Mouse (Mus musculus) hindbrain, embryonic 16.5 days (tissue): Measurements from ENCODE around the gene S1pr5. TPM values are rescaled to one million over a fixed set of nuclear protein-coding genes. Genes with fewer than 3 reads are reported as not detected.
A peak's percentile ranks its signal among the peaks of the same experiment; 100 is the strongest.

Experiments used
- ATAC-seq: fragments of 200-750 bp; cut with Nextera tagmentation; 2 replicates; pipeline ENCODE4 v1.8.0; 2017; ENCODE audit warnings: moderate TSS enrichment, moderate library complexity
- H3K27ac ChIP-seq: fragments of 300-500 bp; sonication (generic); 2 replicates; pipeline ENCODE4 v1.5.1; 2014; ENCODE audit warnings: low read depth, mild to moderate bottlenecking, control low read depth, low read length, moderate library complexity
- H3K27me3 ChIP-seq: fragments of 300-500 bp; sonication (generic); replicated peaks from 2 replicates; pipeline ENCODE4 v1.6.1; 2014; ENCODE audit warnings: low read length; ENCODE audit not compliant: control insufficient read depth, insufficient read depth
- H3K36me3 ChIP-seq: fragments of 300-500 bp; sonication (generic); 2 replicates; pipeline ENCODE4 v1.6.1; 2014; ENCODE audit warnings: mild to moderate bottlenecking, low read length, moderate library complexity, mixed read lengths; ENCODE audit not compliant: control insufficient read depth, insufficient read depth
- H3K4me1 ChIP-seq: fragments of 300-500 bp; sonication (generic); 2 replicates; pipeline ENCODE4 v1.6.1; 2014; ENCODE audit warnings: low read depth, low read length; ENCODE audit not compliant: control insufficient read depth, insufficient read depth
- H3K4me2 ChIP-seq: fragments of 300-500 bp; sonication (generic); 2 replicates; pipeline ENCODE4 v1.6.1; 2014; ENCODE audit warnings: mild to moderate bottlenecking, low read length, control low read depth, moderate library complexity
- H3K4me3 ChIP-seq: fragments of 300-500 bp; sonication (generic); 2 replicates; pipeline ENCODE4 v1.5.1; 2014; ENCODE audit warnings: mild to moderate bottlenecking, low read length, control low read depth, moderate library complexity
- H3K9ac ChIP-seq: fragments of 300-500 bp; sonication (generic); 2 replicates; pipeline ENCODE4 v1.6.1; 2014; ENCODE audit warnings: low read depth, mild to moderate bottlenecking, control low read depth, low read length, moderate library complexity
- H3K9me3 ChIP-seq: fragments of 300-500 bp; sonication (generic); 2 replicates; pipeline ENCODE4 v1.6.1; 2014; ENCODE audit warnings: mild to moderate bottlenecking, low read length, moderate library complexity; ENCODE audit not compliant: control insufficient read depth
- WGBS: fragments of 180-500 bp; shearing (Covaris S2); extraction: QIAGEN DNeasy Blood & Tissue Kit; methylation state at CpG from one replicate; pipeline ENCODE4 v1.1.7; 2014; 5-methylcytosine and 5-hydroxymethylcytosine counted together
- polyA plus RNA-seq: library from polyadenylated mRNA; unstranded; fragments of >200 nt; fragmentation: Nextera tagmentation; extraction: Ambion mirVana; gene quantifications from 2 replicates; pipeline ENCODE4 v1.2.1, GENCODE M21; 2015

S1pr5 gene
- polyA plus RNA-seq, 1 experiment from 2014 or later, result 5.7 TPM

DNA sequence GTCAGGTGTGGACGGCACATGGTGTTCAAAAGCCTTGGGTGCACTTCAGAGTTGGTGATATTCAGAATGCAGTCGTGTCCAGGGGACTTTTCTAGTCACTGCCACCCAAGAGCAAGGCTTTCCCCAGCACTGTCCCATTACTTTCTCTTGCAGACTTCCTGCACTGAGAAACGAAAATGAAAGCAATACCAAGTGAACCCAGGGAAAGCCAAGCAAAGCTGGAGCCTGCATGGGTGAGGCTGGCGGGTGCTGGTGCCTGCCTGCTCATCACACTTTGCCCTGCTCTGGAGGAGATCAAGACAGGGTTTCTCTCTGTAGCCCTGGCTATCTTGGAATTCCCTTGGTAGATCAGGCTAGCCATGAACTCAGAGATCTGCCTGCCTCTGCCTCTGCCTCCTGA is 12.9 kb downstream of the S1pr5 start:
- Histone ChIP-seq H3K36me3 (peaks cover 29% of the 10 kb centered on the region), H3K9ac (no peak overlapping the region)
- ATAC-seq, result no peak

DNA sequence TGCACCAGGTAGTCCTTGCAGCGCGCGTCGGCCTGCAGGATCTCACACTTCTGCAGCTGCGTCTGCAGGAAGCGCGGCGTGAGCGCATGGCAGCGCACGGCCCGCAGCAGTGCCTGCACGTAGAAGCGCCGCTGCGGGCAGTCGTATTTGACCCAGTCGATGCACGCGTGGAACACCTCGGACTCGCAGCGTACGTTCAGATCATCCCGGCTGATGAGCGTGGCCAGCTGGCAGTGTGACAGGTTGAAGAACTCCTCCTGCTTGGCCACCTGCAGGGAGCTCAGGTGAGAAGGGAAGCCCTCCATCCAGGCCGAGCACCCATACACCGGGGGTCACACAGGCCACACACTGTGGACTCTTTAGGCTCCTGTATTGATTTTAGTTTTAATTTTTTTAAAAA is 14.4 kb downstream of the S1pr5 start:
- Histone ChIP-seq H3K4me2 (no peak overlapping the region), H3K36me3 (peaks cover 35% of the 10 kb centered on the region), H3K27me3 (no peaks in the 10 kb centered on the region), H3K4me3 (no peak overlapping the region), H3K9ac (no peak overlapping the region), H3K9me3 (no peaks in the 10 kb centered on the region), H3K4me1 (peaks cover 15% of the 10 kb centered on the region), H3K27ac (no peak overlapping the region)
- no peak for ATAC-seq
- 68% methylated on average over 28 of the region's 28 CpGs for WGBS

More for the DNA sequence above, 12.9 kb downstream of the S1pr5 start:
- no peaks in the 10 kb centered on the region for H3K27me3 ChIP-seq
- H3K4me3 ChIP-seq, result no peak overlapping the region
- no peaks in the 10 kb centered on the region for H3K9me3 ChIP-seq
- peaks cover 20% of the 10 kb centered on the region for H3K4me1 ChIP-seq
- no peak overlapping the region for H3K4me2 ChIP-seq
- no peak overlapping the region for H3K27ac ChIP-seq
- 91% methylated on average over 4 of the region's 4 CpGs for WGBS

DNA sequence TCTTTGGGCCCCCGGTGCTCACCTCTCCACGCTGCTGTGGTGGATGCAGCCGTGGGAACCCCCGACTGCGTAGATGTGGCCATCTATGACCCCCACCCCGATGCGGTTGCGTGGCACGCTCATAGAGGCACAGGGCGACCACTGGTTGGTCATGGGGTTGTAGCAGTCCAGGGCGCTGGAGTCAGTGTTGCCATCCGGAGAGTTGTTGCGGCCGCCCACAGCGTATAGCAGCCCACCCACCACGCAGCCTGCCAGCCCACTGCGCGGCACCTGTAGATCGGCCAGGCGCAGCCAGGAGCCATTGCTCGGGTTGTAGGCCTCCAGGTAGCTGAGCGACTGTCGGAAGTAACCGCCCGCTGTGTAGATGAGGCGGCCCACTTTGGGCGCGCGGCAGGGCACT is 14.9 kb downstream of the S1pr5 start:
- WGBS, result 86% methylated on average over 29 of the region's 29 CpGs
- Histone ChIP-seq H3K27me3 (no peaks in the 10 kb centered on the region), H3K27ac (no peak overlapping the region), H3K9me3 (no peaks in the 10 kb centered on the region), H3K4me3 (no peak overlapping the region), H3K4me2 (no peak overlapping the region), H3K36me3 (peaks cover 35% of the 10 kb centered on the region), H3K9ac (no peak overlapping the region), H3K4me1 (peaks cover 15% of the 10 kb centered on the region)
- ATAC-seq, result no peak

DNA sequence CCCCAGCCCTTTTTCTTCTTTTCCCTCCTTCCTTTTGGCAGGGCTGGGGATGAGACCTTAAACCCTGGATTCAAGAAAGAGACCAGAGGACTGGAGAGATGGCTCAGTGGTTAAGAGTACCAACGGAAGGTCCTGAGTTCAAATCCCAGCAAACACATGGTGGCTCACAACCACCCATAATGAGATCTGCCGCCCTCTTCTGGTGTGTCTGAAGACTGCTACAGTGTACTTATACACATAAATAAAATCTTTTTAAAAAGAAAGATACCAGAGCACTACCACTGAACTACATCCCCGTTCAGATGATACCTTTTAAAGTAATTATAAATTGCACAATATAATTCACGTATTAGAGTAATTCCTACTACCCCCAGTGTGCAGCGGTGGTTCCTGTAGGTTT is 15.4 kb downstream of the S1pr5 start:
- no peak for ATAC-seq
- peaks cover 35% of the 10 kb centered on the region for H3K36me3 ChIP-seq
- WGBS, result 92% methylated on average over 5 of the region's 5 CpGs

DNA sequence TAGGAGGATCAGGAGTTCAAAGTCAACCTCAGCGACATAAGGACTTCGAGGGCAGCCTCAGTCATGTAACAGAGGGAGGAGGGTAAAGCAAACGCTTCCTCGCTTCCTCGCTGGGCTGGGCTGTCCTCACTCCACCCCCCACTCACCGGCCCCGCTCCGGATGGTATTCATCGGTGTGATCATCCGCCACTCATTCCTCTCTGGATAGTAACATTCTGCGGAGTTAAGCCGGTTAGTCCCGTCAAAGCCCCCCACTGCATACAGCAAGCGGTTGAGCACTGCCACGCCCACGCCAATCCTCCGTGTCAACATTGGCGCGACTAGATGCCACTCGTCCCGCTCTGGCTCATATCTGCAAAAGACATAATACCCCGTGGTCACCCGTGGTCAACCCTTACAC is 16.7 kb downstream of the S1pr5 start:
- Histone ChIP-seq H3K4me2 (no peak overlapping the region), H3K36me3 (peaks cover 35% of the 10 kb centered on the region), H3K9ac (no peak overlapping the region)

More for the DNA sequence above, 15.4 kb downstream of the S1pr5 start:
- no peaks in the 10 kb centered on the region for H3K9me3 ChIP-seq
- no peaks in the 10 kb centered on the region for H3K27me3 ChIP-seq
- H3K27ac ChIP-seq, result no peak overlapping the region
- no peak overlapping the region for H3K4me3 ChIP-seq
- H3K4me2 ChIP-seq, result no peak overlapping the region
- H3K4me1 ChIP-seq, result peaks cover 13% of the 10 kb centered on the region
- H3K9ac ChIP-seq, result no peak overlapping the region

DNA sequence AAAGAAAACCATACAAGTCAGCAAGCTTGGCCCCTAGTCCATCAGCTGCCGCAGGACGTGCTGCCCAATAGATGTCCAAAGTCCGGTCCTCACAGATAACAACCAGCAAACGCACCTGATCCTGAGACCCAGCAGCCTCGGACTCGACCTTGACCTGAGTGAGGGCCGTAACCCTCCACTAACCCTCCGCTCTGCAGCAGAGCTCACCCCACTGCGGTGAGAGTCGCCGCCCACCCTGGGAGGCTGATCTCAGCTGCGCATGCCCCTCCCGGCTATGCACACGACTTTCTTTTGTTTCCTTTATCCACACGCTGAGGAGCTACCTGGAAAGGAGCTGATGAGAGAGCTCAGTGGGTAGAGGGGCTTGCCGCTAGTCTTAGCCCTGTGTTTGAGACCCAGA is 20.9 kb downstream of the S1pr5 start:
- peak; percentile 58 for ATAC-seq
- no peaks in the 10 kb centered on the region; the same call in 1 of the 2 replicates for H3K4me1 ChIP-seq
- peak overlapping the region; percentile 54 for H3K9ac ChIP-seq
- H3K27me3 ChIP-seq, result no peaks in the 10 kb centered on the region
- H3K4me3 ChIP-seq, result peak overlapping the region; percentile 26
- H3K27ac ChIP-seq, result no peak overlapping the region
- H3K9me3 ChIP-seq, result no peaks in the 10 kb centered on the region
- 13% methylated on average over 16 of the region's 16 CpGs for WGBS
- H3K4me2 ChIP-seq, result peak overlapping the region; percentile 59
- peaks cover 17% of the 10 kb centered on the region for H3K36me3 ChIP-seq

More for the DNA sequence above, 16.7 kb downstream of the S1pr5 start:
- WGBS, result 56% methylated on average over 23 of the region's 23 CpGs
- no peak for ATAC-seq
- no peak overlapping the region for H3K27ac ChIP-seq
- no peaks in the 10 kb centered on the region for H3K9me3 ChIP-seq
- no peaks in the 10 kb centered on the region; the same call in 1 of the 2 replicates for H3K4me1 ChIP-seq
- H3K4me3 ChIP-seq, result no peak overlapping the region
- no peaks in the 10 kb centered on the region for H3K27me3 ChIP-seq

DNA sequence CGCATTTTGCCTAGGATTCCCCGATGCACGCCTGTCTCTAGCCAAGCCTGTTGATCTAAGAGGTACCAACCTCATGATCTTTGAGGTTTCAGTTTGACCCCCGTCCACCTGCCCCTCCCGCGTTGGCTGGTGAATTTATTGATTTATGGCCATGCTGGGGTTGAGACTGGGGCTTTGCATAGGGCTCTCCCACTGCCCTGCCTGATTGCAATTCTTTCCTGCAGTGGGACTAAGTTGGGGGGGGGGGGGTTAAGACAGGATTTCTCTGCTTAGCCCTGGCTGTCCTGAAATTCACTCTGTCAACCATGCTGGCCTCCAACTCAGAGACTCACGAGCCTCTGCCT is 22.9 kb downstream of the S1pr5 start:
- H3K9ac ChIP-seq, result no peak overlapping the region
- no peak for ATAC-seq
- H3K4me1 ChIP-seq, result peaks cover 3% of the 10 kb centered on the region
- no peaks in the 10 kb centered on the region for H3K9me3 ChIP-seq
- H3K27me3 ChIP-seq, result no peaks in the 10 kb centered on the region
- no peak overlapping the region for H3K27ac ChIP-seq
- H3K4me2 ChIP-seq, result peak overlapping the region; percentile 52
- H3K36me3 ChIP-seq, result peaks cover 7% of the 10 kb centered on the region
- H3K4me3 ChIP-seq, result peak overlapping the region; percentile 28
- 17% methylated on average over 7 of the region's 7 CpGs for WGBS

DNA sequence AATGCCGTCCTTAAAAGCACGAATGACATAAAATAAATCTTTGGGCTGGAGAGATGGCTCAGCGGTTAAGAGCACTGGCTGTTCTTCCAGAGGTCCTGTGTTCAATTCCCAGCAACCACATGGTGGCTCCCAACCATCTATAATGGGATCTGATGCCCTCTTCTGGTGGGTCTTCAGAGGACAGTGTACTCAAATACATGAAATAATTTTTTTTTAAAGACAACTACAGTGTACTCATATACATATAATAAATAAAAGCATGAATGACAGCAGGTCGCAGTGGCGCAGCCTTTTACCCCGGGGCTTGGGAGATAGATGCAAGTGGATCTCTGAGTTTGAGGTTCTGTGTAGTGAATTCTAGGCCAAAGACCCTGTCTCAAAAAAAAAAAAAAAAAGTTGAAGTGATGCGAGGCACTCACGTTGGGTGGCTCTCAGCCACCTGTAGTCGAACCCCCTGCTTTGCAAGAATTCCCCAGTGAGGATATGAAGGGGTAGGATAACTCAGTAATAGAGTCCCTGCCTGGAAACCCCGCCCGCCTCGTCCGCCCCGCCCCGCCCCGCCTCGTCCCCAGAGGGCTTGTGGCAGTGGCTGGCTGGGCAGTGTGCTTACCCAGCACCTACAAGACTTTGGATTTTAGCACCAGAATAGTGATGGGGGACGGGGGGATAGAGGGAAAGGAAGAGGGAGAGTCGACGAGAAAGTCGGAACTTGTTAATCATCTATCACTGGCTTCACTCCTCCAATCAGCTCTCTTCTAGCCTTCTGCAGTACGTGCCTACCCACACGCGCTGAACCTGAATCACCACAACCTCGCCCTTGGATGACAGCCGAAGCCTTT is 23.4 kb downstream of the S1pr5 start:
- H3K4me1 ChIP-seq, result peaks cover 3% of the 10 kb centered on the region
- no peaks in the 10 kb centered on the region for H3K9me3 ChIP-seq
- H3K4me3 ChIP-seq, result peak overlapping the region; percentile 28
- ATAC-seq, result 0 out of 2 replicates have a peak, but pooled peaks have one; percentile 11
- 22% methylated on average over 26 of the region's 26 CpGs for WGBS
- peaks cover 4% of the 10 kb centered on the region; the same call in 1 of the 2 replicates for H3K36me3 ChIP-seq
- H3K27me3 ChIP-seq, result no peaks in the 10 kb centered on the region
- peak overlapping the region; percentile 52 for H3K4me2 ChIP-seq
- 0 out of 2 replicates have a peak overlapping the region, but pooled peaks have one; percentile 17 for H3K9ac ChIP-seq
- H3K27ac ChIP-seq, result no peak overlapping the region

DNA sequence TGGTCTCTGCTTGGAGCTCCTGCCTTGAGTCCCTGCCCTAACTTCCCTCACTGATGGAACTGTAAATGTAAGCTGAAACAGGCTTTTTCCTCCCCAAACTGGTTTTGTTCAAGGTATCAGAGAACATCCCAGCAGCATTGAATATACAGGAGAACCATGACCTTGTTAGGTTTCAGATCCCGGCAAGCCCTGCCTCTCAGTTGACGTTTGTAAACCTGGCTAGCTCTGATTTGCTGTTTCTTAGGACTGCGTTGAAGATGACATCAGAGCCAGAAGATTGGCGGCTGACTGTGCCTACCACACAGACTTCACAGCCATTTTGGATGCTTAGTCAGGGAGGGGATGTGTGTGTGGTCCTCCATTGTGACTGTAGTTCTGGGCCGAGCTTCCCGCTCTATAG is 24.3 kb downstream of the S1pr5 start:
- ATAC-seq, result no peak
- Histone ChIP-seq H3K27ac (no peak overlapping the region), H3K36me3 (no peaks in the 10 kb centered on the region), H3K9me3 (no peaks in the 10 kb centered on the region), H3K4me1 (peaks cover 3% of the 10 kb centered on the region), H3K27me3 (no peaks in the 10 kb centered on the region), H3K4me3 (no peak overlapping the region), H3K4me2 (no peak overlapping the region), H3K9ac (no peak overlapping the region)
- WGBS, result 88% methylated on average over 6 of the region's 6 CpGs
